Mouse (Mus musculus) heart, adult 2 months (tissue): ENCODE measurements around the gene Myrf.

ENCODE experiments used
- CTCF ChIP-seq: fragments of 200-600 bp; IDR thresholded peaks from 2 replicates; pipeline ENCODE4 v1.8.1; 2022; ENCODE audit warnings: antibody characterized with exemption, mild to moderate bottlenecking, moderate library complexity
- EP300 ChIP-seq: fragments of 200-500 bp; IDR thresholded peaks from 2 replicates; pipeline ENCODE4 v1.6.1; 2011; ENCODE audit warnings: low read depth, low read length, control low read depth; ENCODE audit not compliant: insufficient read depth

- TF ChIP-seq EP300 (no peak), CTCF (no peak)
These were observed 27.4 kb upstream of the Myrf start for GRCm38 (mm10) chr19:10267953-10268352.
